Mouse (Mus musculus) liver, postnatal 0 days (tissue): ENCODE results near the gene Gm49711. TPM values are rescaled to one million over a fixed set of nuclear protein-coding genes. Genes with fewer than 3 reads are reported as not detected.

Experiments
- ATAC-seq: fragments of 200-750 bp; cut with Nextera tagmentation; 2 replicates; pipeline ENCODE4 v1.8.0; 2017; ENCODE audit warnings: mild to moderate bottlenecking, moderate library complexity
- DNase-seq: peaks from one replicate; pipeline ENCODE4 v3.0.0-alpha.2; 2016
- H3K27ac ChIP-seq: fragments of 300-500 bp; sonication (generic); 2 replicates; pipeline ENCODE4 v1.5.1; 2014; ENCODE audit warnings: antibody characterized with exemption, moderate library complexity, mild to moderate bottlenecking, low read depth
- H3K27me3 ChIP-seq: fragments of 300-500 bp; sonication (generic); 2 replicates; pipeline ENCODE4 v1.6.1; 2014; ENCODE audit warnings: low read length, control low read depth, mixed read lengths; ENCODE audit not compliant: insufficient read depth
- H3K36me3 ChIP-seq: fragments of 300-500 bp; sonication (generic); replicated peaks from 2 replicates; pipeline ENCODE4 v1.6.1; 2014; ENCODE audit warnings: mild to moderate bottlenecking, control low read depth, low read length, moderate library complexity, mixed read lengths; ENCODE audit not compliant: insufficient read depth
- H3K4me1 ChIP-seq: fragments of 300-500 bp; sonication (generic); 2 replicates; pipeline ENCODE4 v1.6.1; 2014; ENCODE audit warnings: antibody characterized with exemption, mild to moderate bottlenecking, control low read depth; ENCODE audit not compliant: insufficient read depth
- H3K4me2 ChIP-seq: fragments of 300-500 bp; sonication (generic); 2 replicates; pipeline ENCODE4 v1.6.1; 2014; ENCODE audit warnings: low read depth, mild to moderate bottlenecking, low read length, moderate library complexity, mixed read lengths
- H3K4me3 ChIP-seq: fragments of 300-500 bp; sonication (generic); 2 replicates; pipeline ENCODE4 v1.5.1; 2014; ENCODE audit warnings: low read depth, low read length
- H3K9ac ChIP-seq: fragments of 300-500 bp; sonication (generic); replicated peaks from 2 replicates; pipeline ENCODE4 v1.6.1; 2014; ENCODE audit warnings: mild to moderate bottlenecking, moderate library complexity
- H3K9me3 ChIP-seq: fragments of 300-500 bp; sonication (generic); 2 replicates; pipeline ENCODE4 v1.6.1; 2016; ENCODE audit warnings: mild to moderate bottlenecking, control low read depth, low read length, mixed read lengths
- CTCF ChIP-seq: sonication (generic); IDR thresholded peaks from 2 replicates; pipeline ENCODE4 v1.5.1; 2016; ENCODE audit warnings: antibody characterized with exemption, low read depth
- EP300 ChIP-seq: IDR thresholded peaks from 2 replicates; pipeline ENCODE4 v1.6.1; 2016; ENCODE audit warnings: antibody characterized with exemption, low read depth, mild to moderate bottlenecking
- WGBS: fragments of 180-500 bp; shearing (Covaris S2); extraction: QIAGEN DNeasy Blood & Tissue Kit; methylation state at CpG from one replicate; pipeline ENCODE4 v1.1.7; 2014; ENCODE audit not compliant: insufficient replicate concordance; 5-methylcytosine and 5-hydroxymethylcytosine counted together
- polyA plus RNA-seq: library from polyadenylated mRNA; unstranded; fragments of >200 nt; fragmentation: Nextera tagmentation; extraction: Ambion mirVana; gene quantifications from 2 replicates; pipeline ENCODE4 v1.2.1, GENCODE M21; 2015

Gene Gm49711
- polyA plus RNA-seq, 1 experiment from 2014 or later, result not detected

- ATAC-seq, result no peak
- 82% methylated on average over 2 of the region's 2 CpGs for WGBS
- Histone ChIP-seq H3K36me3 (no peaks in the 10 kb centered on the region), H3K27ac (no peak overlapping the region), H3K9me3 (no peaks in the 10 kb centered on the region), H3K4me3 (no peak overlapping the region), H3K4me1 (no peaks in the 10 kb centered on the region), H3K9ac (no peak overlapping the region), H3K4me2 (no peak overlapping the region), H3K27me3 (no peaks in the 10 kb centered on the region)
- no peak for DNase-seq
- no peak for TF ChIP-seq CTCF
Measured at GRCm38 (mm10) chr16:92148367-92148728, 90.2 kb downstream of the Gm49711 start.

GRCm38 (mm10) chr16:92150975-92151374 is 92.9 kb downstream of the Gm49711 start:
- H3K4me1 ChIP-seq, result no peaks in the 10 kb centered on the region
- WGBS, result 62% methylated on average over 4 of the region's 4 CpGs
- no peak overlapping the region for H3K27ac ChIP-seq
- TF ChIP-seq CTCF (no peak), EP300 (no peak)
- no peaks in the 10 kb centered on the region for H3K9me3 ChIP-seq
- no peak for ATAC-seq
- H3K36me3 ChIP-seq, result no peaks in the 10 kb centered on the region
- H3K4me3 ChIP-seq, result no peak overlapping the region
- H3K27me3 ChIP-seq, result no peaks in the 10 kb centered on the region
- H3K4me2 ChIP-seq, result no peak overlapping the region
- DNase-seq, result no peak
- H3K9ac ChIP-seq, result no peak overlapping the region

GRCm38 (mm10) chr16:92158021-92158455 is 99.9 kb downstream of the Gm49711 start:
- 8% methylated on average over 14 of the region's 14 CpGs for WGBS
- no peaks in the 10 kb centered on the region for H3K27me3 ChIP-seq
- H3K9me3 ChIP-seq, result no peaks in the 10 kb centered on the region
- no peak for TF ChIP-seq EP300
- no peak for TF ChIP-seq CTCF
- peak overlapping the region; percentile 14; the same call in 1 of the 2 replicates for H3K4me3 ChIP-seq
- peak overlapping the region; percentile 70 for H3K4me2 ChIP-seq
- DNase-seq (peak; percentile 49), ATAC-seq (peak; percentile 68)
- peaks cover 9% of the 10 kb centered on the region for H3K4me1 ChIP-seq
- peak overlapping the region; percentile 95 for H3K27ac ChIP-seq
- no peaks in the 10 kb centered on the region for H3K36me3 ChIP-seq
- 0 out of 2 replicates have a peak overlapping the region, but pooled peaks have one; percentile 21 for H3K9ac ChIP-seq

GRCm38 (mm10) chr16:92158461-92159091 is 100.5 kb downstream of the Gm49711 start:
- Histone ChIP-seq H3K4me3 (peak overlapping the region; percentile 14; the same call in 1 of the 2 replicates), H3K9ac (peak overlapping the region; percentile 59), H3K9me3 (no peaks in the 10 kb centered on the region), H3K36me3 (no peaks in the 10 kb centered on the region), H3K27ac (peak overlapping the region; percentile 95), H3K4me1 (peaks cover 9% of the 10 kb centered on the region), H3K4me2 (peak overlapping the region; percentile 70), H3K27me3 (no peaks in the 10 kb centered on the region)
- ATAC-seq (peak; percentile 91), DNase-seq (peak; percentile 75)
- TF ChIP-seq EP300 (no peak; the same call in 1 of the 2 replicates), CTCF (no peak)
- WGBS, result 4% methylated on average over 27 of the region's 30 CpGs

- 22% methylated on average over 6 of the region's 6 CpGs for WGBS
- Histone ChIP-seq H3K9me3 (no peaks in the 10 kb centered on the region), H3K4me2 (peak overlapping the region; percentile 70), H3K27me3 (no peaks in the 10 kb centered on the region), H3K4me1 (peaks cover 9% of the 10 kb centered on the region), H3K27ac (peak overlapping the region; percentile 95), H3K4me3 (peak overlapping the region; percentile 14; the same call in 1 of the 2 replicates), H3K36me3 (no peaks in the 10 kb centered on the region), H3K9ac (peak overlapping the region; percentile 59)
- ATAC-seq, result peak; percentile 66
- DNase-seq, result peak; percentile 46
- TF ChIP-seq EP300, result no peak
- no peak for TF ChIP-seq CTCF
Measured at GRCm38 (mm10) chr16:92159114-92159513, 101.0 kb downstream of the Gm49711 start.

GRCm38 (mm10) chr16:92162289-92162688 is 104.2 kb downstream of the Gm49711 start:
- TF ChIP-seq CTCF, result no peak
- TF ChIP-seq EP300, result no peak

More at GRCm38 (mm10) chr16:92162289-92162688, 104.2 kb downstream of the Gm49711 start:
- 69% methylated on average over 4 of the region's 4 CpGs for WGBS
- H3K4me3 ChIP-seq, result no peak overlapping the region
- H3K36me3 ChIP-seq, result no peaks in the 10 kb centered on the region
- DNase-seq (no peak), ATAC-seq (no peak)
- H3K9ac ChIP-seq, result no peak overlapping the region
- H3K9me3 ChIP-seq, result no peaks in the 10 kb centered on the region
- H3K4me2 ChIP-seq, result no peak overlapping the region
- peaks cover 9% of the 10 kb centered on the region for H3K4me1 ChIP-seq
- H3K27me3 ChIP-seq, result no peaks in the 10 kb centered on the region
- no peak overlapping the region for H3K27ac ChIP-seq
